Mouse (Mus musculus): ENCODE data around the gene Ninj2. TPM values are rescaled to one million over a fixed set of nuclear protein-coding genes. Genes with fewer than 3 reads are reported as not detected.

Ninj2 gene
- polyA plus RNA-seq, 1 experiment from 2014 or later, result not detected

- WGBS, result 80% methylated on average over 8 of the region's 8 CpGs
- no peaks in the 10 kb centered on the region for H3K36me3 ChIP-seq
- H3K27ac ChIP-seq (replicated peaks), result no peak overlapping the region
- no peaks in the 10 kb centered on the region for H3K4me1 ChIP-seq (replicated peaks)
- H3K27me3 ChIP-seq, result no peaks in the 10 kb centered on the region
- H3K4me3 ChIP-seq, result no peak overlapping the region
- H3K9me3 ChIP-seq, result no peaks in the 10 kb centered on the region
- ATAC-seq (ENCODE audit: low read depth), result no peak
- H3K9ac ChIP-seq, result no peak overlapping the region
- H3K4me2 ChIP-seq, result no peak overlapping the region
These were observed 79.3 kb downstream of the Ninj2 start for GRCm38 (mm10) chr6:120172294-120173017.

GRCm38 (mm10) chr6:120174028-120174601, 81.0 kb downstream of the Ninj2 start:
- no peaks in the 10 kb centered on the region for H3K9me3 ChIP-seq
- no peaks in the 10 kb centered on the region for H3K36me3 ChIP-seq
- H3K4me2 ChIP-seq, result no peak overlapping the region
- ATAC-seq (ENCODE audit: low read depth), result no peak
- H3K27ac ChIP-seq (replicated peaks), result no peak overlapping the region
- 86% methylated on average over 6 of the region's 6 CpGs for WGBS
- H3K4me1 ChIP-seq (replicated peaks), result no peaks in the 10 kb centered on the region
- H3K9ac ChIP-seq, result no peak overlapping the region
- no peaks in the 10 kb centered on the region for H3K27me3 ChIP-seq
- H3K4me3 ChIP-seq, result no peak overlapping the region

GRCm38 (mm10) chr6:120174602-120175115, 81.5 kb downstream of the Ninj2 start:
- Histone ChIP-seq H3K4me2 (no peak overlapping the region), H3K9me3 (no peaks in the 10 kb centered on the region), H3K4me1 (replicated peaks) (no peaks in the 10 kb centered on the region), H3K4me3 (no peak overlapping the region), H3K36me3 (no peaks in the 10 kb centered on the region), H3K27ac (replicated peaks) (no peak overlapping the region), H3K9ac (no peak overlapping the region), H3K27me3 (no peaks in the 10 kb centered on the region)
- no peak for ATAC-seq (ENCODE audit: low read depth)
- 67% methylated on average over 7 of the region's 7 CpGs for WGBS

DNA sequence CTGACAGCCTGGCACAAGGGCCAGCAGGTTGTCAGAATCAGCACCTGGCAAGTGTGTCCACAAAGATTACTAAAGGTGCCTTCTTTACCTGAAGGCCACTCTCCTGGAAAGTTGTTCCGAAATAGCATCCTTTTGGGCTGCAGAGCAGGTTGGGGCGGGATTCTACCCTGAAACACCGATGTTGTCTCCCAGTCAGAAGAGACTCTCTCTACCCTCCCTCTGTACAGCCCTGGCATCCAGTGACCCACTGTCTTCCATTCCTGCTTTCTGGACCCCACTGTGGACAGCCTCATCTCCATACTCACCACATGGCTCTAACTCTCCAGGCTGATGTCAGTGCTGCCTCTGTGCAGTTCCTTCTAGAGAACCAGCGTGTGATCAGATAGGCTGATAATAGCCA, 82.5 kb downstream of the Ninj2 start:
- ATAC-seq (ENCODE audit: low read depth), result no peak
- WGBS, result 94% methylated on average over 4 of the region's 4 CpGs

DNA sequence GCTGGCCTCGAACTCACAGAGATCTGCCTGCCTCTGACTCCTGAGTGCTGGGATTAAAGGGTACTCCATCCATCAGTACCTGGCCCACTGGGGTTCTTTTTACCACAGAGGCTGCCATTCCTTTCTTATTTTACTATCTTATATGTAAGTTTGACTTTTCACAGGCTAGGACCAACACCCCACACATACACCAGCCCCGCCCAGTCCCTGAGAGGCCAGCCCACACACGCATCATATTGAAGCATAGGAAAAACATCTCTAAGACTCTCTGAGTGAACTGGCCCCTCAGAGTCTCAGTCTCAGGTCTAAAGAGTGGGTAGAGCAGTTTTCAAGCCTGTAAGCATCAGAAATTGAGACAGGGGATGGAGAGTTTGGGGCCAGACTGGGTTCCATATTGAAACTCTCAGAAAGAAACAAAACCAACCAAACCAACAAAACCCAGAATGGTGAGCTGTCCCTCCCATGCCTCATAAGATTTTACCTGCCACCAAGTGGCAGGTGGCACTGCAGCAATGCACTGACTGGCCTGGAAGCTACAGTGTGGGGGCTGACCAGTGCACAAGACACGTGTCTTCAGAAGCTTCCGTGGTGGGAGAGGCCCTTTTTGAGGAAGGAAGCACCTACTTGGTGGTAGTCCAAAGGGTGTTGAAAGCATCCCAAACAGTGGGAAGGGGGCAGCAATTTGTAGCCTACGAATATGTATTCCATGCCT, 86.0 kb downstream of the Ninj2 start:
- H3K4me1 ChIP-seq (replicated peaks), result no peaks in the 10 kb centered on the region
- H3K36me3 ChIP-seq, result no peaks in the 10 kb centered on the region
- no peak overlapping the region for H3K4me2 ChIP-seq
- WGBS, result 87% methylated on average over 6 of the region's 6 CpGs
- H3K27ac ChIP-seq (replicated peaks), result no peak overlapping the region
- ATAC-seq (ENCODE audit: low read depth), result no peak
- H3K4me3 ChIP-seq, result no peak overlapping the region
- no peaks in the 10 kb centered on the region for H3K27me3 ChIP-seq
- no peaks in the 10 kb centered on the region for H3K9me3 ChIP-seq
- H3K9ac ChIP-seq, result no peak overlapping the region

More for the DNA sequence above, 82.5 kb downstream of the Ninj2 start:
- H3K27ac ChIP-seq (replicated peaks), result no peak overlapping the region
- no peaks in the 10 kb centered on the region for H3K9me3 ChIP-seq
- no peak overlapping the region for H3K4me2 ChIP-seq
- H3K4me1 ChIP-seq (replicated peaks), result no peaks in the 10 kb centered on the region
- no peaks in the 10 kb centered on the region for H3K27me3 ChIP-seq
- no peak overlapping the region for H3K4me3 ChIP-seq
- H3K36me3 ChIP-seq, result no peaks in the 10 kb centered on the region
- H3K9ac ChIP-seq, result no peak overlapping the region

DNA sequence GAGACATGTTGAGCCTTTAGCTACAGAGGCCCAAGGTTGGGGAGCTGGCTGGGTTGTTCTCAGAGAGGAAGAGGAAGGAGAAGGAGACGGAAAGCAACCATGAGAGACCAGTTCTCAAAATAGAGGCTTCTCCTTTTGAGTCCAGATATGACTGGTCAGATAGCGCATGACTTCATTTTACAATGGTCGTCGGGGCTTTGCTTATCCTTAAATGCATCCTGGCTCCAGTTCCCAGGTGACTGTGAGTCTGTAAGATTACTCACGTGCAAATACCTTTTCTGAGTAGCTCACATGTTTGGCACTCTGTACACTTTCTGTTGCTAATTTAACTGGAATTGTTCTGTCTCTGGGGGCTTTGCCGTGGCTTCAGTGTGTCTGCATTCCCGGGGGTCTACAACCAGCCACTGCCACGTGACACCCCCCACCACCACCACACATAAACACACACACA, 86.6 kb downstream of the Ninj2 start:
- 88% methylated on average over 8 of the region's 8 CpGs for WGBS
- no peak for ATAC-seq (ENCODE audit: low read depth)
- H3K27ac ChIP-seq (replicated peaks), result no peak overlapping the region
- no peak overlapping the region for H3K4me3 ChIP-seq
- H3K36me3 ChIP-seq, result no peaks in the 10 kb centered on the region
- H3K4me1 ChIP-seq (replicated peaks), result no peaks in the 10 kb centered on the region
- no peaks in the 10 kb centered on the region for H3K9me3 ChIP-seq
- H3K4me2 ChIP-seq, result no peak overlapping the region
- no peaks in the 10 kb centered on the region for H3K27me3 ChIP-seq
- no peak overlapping the region for H3K9ac ChIP-seq

GRCm38 (mm10) chr6:120180492-120180891, 87.3 kb downstream of the Ninj2 start:
- Histone ChIP-seq H3K9ac (no peak overlapping the region), H3K4me2 (no peak overlapping the region), H3K27me3 (no peaks in the 10 kb centered on the region), H3K36me3 (no peaks in the 10 kb centered on the region), H3K4me3 (no peak overlapping the region), H3K27ac (replicated peaks) (no peak overlapping the region), H3K9me3 (no peaks in the 10 kb centered on the region), H3K4me1 (replicated peaks) (no peaks in the 10 kb centered on the region)
- no peak for ATAC-seq (ENCODE audit: low read depth)
- WGBS, result 80% methylated on average over 4 of the region's 4 CpGs

GRCm38 (mm10) chr6:120182160-120182559, 89.0 kb downstream of the Ninj2 start:
- no peak overlapping the region for H3K4me2 ChIP-seq
- no peak for ATAC-seq (ENCODE audit: low read depth)
- no peaks in the 10 kb centered on the region for H3K36me3 ChIP-seq
- no peaks in the 10 kb centered on the region for H3K4me1 ChIP-seq (replicated peaks)
- WGBS, result 81% methylated on average over 5 of the region's 5 CpGs
- H3K9me3 ChIP-seq, result no peaks in the 10 kb centered on the region
- H3K27me3 ChIP-seq, result no peaks in the 10 kb centered on the region
- no peak overlapping the region for H3K9ac ChIP-seq
- H3K4me3 ChIP-seq, result no peak overlapping the region
- H3K27ac ChIP-seq (replicated peaks), result no peak overlapping the region

DNA sequence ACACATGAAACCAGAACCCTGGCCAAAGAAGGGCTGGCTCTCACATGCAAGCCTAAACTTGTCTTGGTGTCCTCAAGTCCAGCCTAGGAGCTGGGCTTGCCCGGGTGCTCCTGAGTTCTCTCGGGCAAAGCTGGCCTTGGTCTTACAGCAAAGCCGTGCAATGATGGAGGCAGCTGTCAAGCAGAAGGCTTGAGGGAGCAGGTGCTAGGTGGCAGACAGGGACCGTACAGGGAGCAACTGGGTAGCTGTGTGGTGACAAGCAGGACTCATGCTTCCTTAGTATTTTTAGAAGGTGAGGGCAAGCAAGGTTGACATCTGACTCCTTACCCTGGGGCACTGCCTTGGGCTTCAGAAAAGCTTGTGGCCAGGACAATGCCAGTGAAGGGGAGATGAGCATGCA, 90.6 kb downstream of the Ninj2 start:
- H3K4me3 ChIP-seq, result no peak overlapping the region
- H3K9ac ChIP-seq, result no peak overlapping the region
- H3K9me3 ChIP-seq, result no peaks in the 10 kb centered on the region
- peaks cover 10% of the 10 kb centered on the region for H3K4me1 ChIP-seq (replicated peaks)
- ATAC-seq (ENCODE audit: low read depth), result no peak
- H3K36me3 ChIP-seq, result no peaks in the 10 kb centered on the region
- no peak overlapping the region for H3K4me2 ChIP-seq
- 94% methylated on average over 4 of the region's 4 CpGs for WGBS
- no peak overlapping the region for H3K27ac ChIP-seq (replicated peaks)
- H3K27me3 ChIP-seq, result no peaks in the 10 kb centered on the region

DNA sequence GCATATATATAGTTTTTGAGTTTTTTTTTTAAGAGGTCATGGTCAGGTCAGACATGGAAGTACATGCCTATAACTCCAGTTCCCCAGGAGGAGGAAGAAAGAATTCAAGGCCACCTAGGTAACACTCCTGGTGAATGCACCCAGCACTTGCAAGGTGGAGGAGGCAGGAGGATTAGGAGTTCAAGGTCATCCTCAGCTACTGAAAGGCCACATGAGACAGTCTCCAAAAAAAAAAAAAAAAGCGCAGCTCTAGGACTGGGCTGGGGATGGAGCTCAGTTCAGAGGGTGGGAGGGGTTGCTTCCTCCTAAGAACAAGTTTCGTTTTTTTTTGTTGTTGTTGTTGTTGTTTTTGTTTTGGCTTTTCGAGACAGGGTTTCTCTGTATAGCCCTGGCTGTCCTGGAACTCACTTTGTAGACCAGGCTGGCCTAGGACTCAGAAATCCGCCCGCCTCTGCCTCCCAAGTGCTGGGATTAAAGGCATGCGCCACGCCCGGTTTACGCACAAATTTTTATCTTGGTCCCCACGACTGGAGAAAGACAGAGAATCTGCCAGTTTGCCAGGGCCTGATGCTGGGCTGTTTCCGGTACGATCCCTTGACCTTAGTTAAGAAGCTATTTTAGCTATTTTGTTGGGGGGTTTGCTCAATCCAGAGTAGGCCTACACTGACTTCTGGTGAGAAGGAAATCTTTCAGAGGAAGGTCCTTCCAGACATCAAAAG, 92.0 kb downstream of the Ninj2 start:
- no peaks in the 10 kb centered on the region for H3K27me3 ChIP-seq
- no peaks in the 10 kb centered on the region for H3K9me3 ChIP-seq
- H3K4me1 ChIP-seq (replicated peaks), result peaks cover 10% of the 10 kb centered on the region
- H3K4me3 ChIP-seq, result no peak overlapping the region
- H3K27ac ChIP-seq (replicated peaks), result no peak overlapping the region
- H3K36me3 ChIP-seq, result no peaks in the 10 kb centered on the region
- ATAC-seq (ENCODE audit: low read depth), result no peak
- WGBS, result 89% methylated on average over 12 of the region's 12 CpGs
- no peak overlapping the region for H3K4me2 ChIP-seq
- H3K9ac ChIP-seq, result no peak overlapping the region

DNA sequence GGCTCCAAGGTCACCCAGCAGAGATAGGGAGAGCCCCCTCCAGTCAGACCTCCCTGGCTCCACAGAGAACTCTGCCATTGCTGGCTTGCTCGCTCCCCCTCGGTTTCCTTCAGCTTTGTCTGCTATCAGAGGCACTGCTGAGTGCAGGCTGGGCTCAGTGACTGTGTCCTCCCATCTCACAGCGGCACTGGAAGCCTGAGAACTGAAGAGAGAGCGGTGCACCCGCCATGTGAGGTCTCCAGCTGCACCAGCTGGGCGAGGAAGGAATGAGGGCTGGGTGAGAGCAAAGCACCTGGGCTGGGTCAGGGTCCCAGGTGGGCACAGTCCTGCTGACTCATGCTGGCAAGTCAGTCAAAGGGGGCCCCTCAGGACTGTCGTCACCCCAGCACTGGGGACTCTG, 92.6 kb downstream of the Ninj2 start:
- no peaks in the 10 kb centered on the region for H3K27me3 ChIP-seq
- no peaks in the 10 kb centered on the region for H3K36me3 ChIP-seq
- no peak overlapping the region for H3K4me3 ChIP-seq
- ATAC-seq (ENCODE audit: low read depth), result no peak
- peaks cover 10% of the 10 kb centered on the region for H3K4me1 ChIP-seq (replicated peaks)
- no peak overlapping the region for H3K27ac ChIP-seq (replicated peaks)
- WGBS, result 62% methylated on average over 7 of the region's 7 CpGs
- no peaks in the 10 kb centered on the region for H3K9me3 ChIP-seq
- H3K4me2 ChIP-seq, result no peak overlapping the region
- no peak overlapping the region for H3K9ac ChIP-seq

DNA sequence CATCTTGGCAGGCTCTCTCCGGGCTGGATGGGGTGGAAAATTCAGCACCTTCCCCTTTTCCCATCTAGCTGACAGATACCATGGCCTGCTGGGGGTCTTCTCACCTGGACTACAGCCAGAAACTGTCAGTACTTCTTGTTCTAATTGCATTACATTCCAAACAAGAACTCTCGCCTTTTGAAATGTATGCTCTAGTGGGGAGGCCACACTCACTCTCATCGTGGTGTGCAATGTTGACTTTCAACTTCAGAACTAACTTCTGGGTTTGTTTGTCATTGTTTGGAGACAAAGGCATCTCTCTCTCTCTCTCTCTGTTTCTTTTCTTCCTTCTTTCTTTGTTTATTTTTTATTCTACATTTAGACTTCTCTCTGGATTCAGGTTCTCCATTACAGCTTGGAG, 93.4 kb downstream of the Ninj2 start:
- Histone ChIP-seq H3K36me3 (no peaks in the 10 kb centered on the region), H3K4me2 (no peak overlapping the region), H3K4me3 (no peak overlapping the region), H3K27ac (replicated peaks) (no peak overlapping the region), H3K27me3 (no peaks in the 10 kb centered on the region), H3K9me3 (no peaks in the 10 kb centered on the region), H3K4me1 (replicated peaks) (peaks cover 10% of the 10 kb centered on the region), H3K9ac (no peak overlapping the region)
- no peak for ATAC-seq (ENCODE audit: low read depth)
- 70% methylated on average over 3 of the region's 3 CpGs for WGBS
